18 mouse cellular contexts compared by ENCODE assay signal in genomic region chr4:153714995-153715645, GRCm38 (mm10).
DNase-seq lines count a peak whose midpoint lies in the region; ATAC-seq and TF ChIP-seq lines count a peak whose summit lies in the region.
"Had no signal": no experiment of that assay in that cellular context is flagged by ENCODE, and none has a peak within 500 bp of the region (broad histone marks: within the 10 kb centered on the region; RNA-seq: fewer than 3 reads in every experiment).

No protein-coding gene starts in this region.

- no peak overlapping the region for H3K27ac ChIP-seq in left cerebral cortex, adult 2 months
- no peak overlapping the region for H3K27ac ChIP-seq in embryonic facial prominence, embryonic 12.5 days
- H3K27ac ChIP-seq in midbrain, embryonic 13.5 days, result no peak overlapping the region
- H3K27ac ChIP-seq: limb, embryonic 13.5 days had no signal

- WGBS in embryonic facial prominence, embryonic 12.5 days, result 52% methylated on average over 6 of the region's 6 CpGs
- WGBS in midbrain, embryonic 13.5 days, result 54% methylated on average over 6 of the region's 6 CpGs

- no peak for TF ChIP-seq CTCF in left cerebral cortex, adult 2 months (IDR thresholded peaks at IDR 0.05)

- no peak overlapping the region for H3K4me3 ChIP-seq in left cerebral cortex, adult 2 months
- no peak overlapping the region for H3K4me3 ChIP-seq in embryonic facial prominence, embryonic 12.5 days
- H3K4me3 ChIP-seq in midbrain, embryonic 13.5 days (replicated peaks), result no peak overlapping the region
- H3K4me3 ChIP-seq: hindbrain, embryonic 10.5 days; limb, embryonic 13.5 days had no signal

- no peak overlapping the region for H3K4me2 ChIP-seq in embryonic facial prominence, embryonic 12.5 days (replicated peaks)
- H3K4me2 ChIP-seq in midbrain, embryonic 13.5 days (replicated peaks), result no peak overlapping the region
- H3K4me2 ChIP-seq: limb, embryonic 13.5 days had no signal

- 0 out of 2 replicates have a peak, but pooled peaks have one; percentile 62 for ATAC-seq in embryonic facial prominence, embryonic 12.5 days (ENCODE audit: insufficient number of reproducible peaks, insufficient read depth, low FRiP score, low TSS enrichment)
- ATAC-seq in midbrain, embryonic 13.5 days, result peak; percentile 66
- ATAC-seq: forebrain, postnatal 0 days had no signal

- 0 out of 2 replicates have a peak, but pooled peaks cover 7% of the 10 kb centered on the region for H3K4me1 ChIP-seq in embryonic facial prominence, embryonic 12.5 days
- peaks cover 47% of the 10 kb centered on the region for H3K4me1 ChIP-seq in midbrain, embryonic 13.5 days (replicated peaks)
- H3K4me1 ChIP-seq: limb, embryonic 13.5 days had no signal

- H3K9me3 ChIP-seq in embryonic facial prominence, embryonic 12.5 days, result no peaks in the 10 kb centered on the region
- no peaks in the 10 kb centered on the region for H3K9me3 ChIP-seq in midbrain, embryonic 13.5 days
- H3K9me3 ChIP-seq: hindbrain, embryonic 10.5 days; limb, embryonic 13.5 days had no signal

- no peak overlapping the region for H3K9ac ChIP-seq in embryonic facial prominence, embryonic 12.5 days
- no peak overlapping the region for H3K9ac ChIP-seq in midbrain, embryonic 13.5 days (replicated peaks)
- H3K9ac ChIP-seq: forebrain, postnatal 0 days; limb, embryonic 13.5 days had no signal

- peak; percentile 15 for DNase-seq in gastrocnemius, postnatal 10 days
- no peak for DNase-seq in gastrocnemius, postnatal 36 days
- peak; percentile 24 for DNase-seq in left cerebral cortex, postnatal 4 days
- no peak for DNase-seq in left cerebral cortex, adult 2 months (ENCODE audit: extremely low spot score in 1 of 2, low spot score in 2 of 2)
- no peak for DNase-seq in spleen, postnatal 4 days (ENCODE audit: low spot score in 2 of 2)
- no peak for DNase-seq in adipocyte (ENCODE audit: low spot score)
- DNase-seq: adrenal gland, postnatal 10 days; B cell, adult 2 months; cerebellum, postnatal 25 days; forebrain, postnatal 0 days; gastrocnemius, postnatal 14 days; kidney, adult 2 months; layer of hippocampus, postnatal 36 days; lung, adult 2 months had no signal

- no peaks in the 10 kb centered on the region for H3K36me3 ChIP-seq in embryonic facial prominence, embryonic 12.5 days
- no peaks in the 10 kb centered on the region for H3K36me3 ChIP-seq in midbrain, embryonic 13.5 days
- H3K36me3 ChIP-seq: hindbrain, embryonic 10.5 days; limb, embryonic 13.5 days had no signal

- intact Hi-C loops in gastrocnemius, postnatal 36 days (cut with DNase I), result no loop called here
- intact Hi-C loops in left cerebral cortex, postnatal 4 days (cut with DNase I), result no loop called here
- intact Hi-C loops in left cerebral cortex, adult 2 months (cut with DNase I), result no loop called here

- no peaks in the 10 kb centered on the region for H3K27me3 ChIP-seq in embryonic facial prominence, embryonic 12.5 days
- H3K27me3 ChIP-seq in midbrain, embryonic 13.5 days, result peaks cover 10% of the 10 kb centered on the region; the same call in 1 of the 2 replicates
- H3K27me3 ChIP-seq: limb, embryonic 13.5 days had no signal

Comparison
In these comparisons a context has a peak if more than half of its experiments do, and no peak if none do; other contexts are left out.
1. DNase-seq: peak in gastrocnemius, postnatal 10 days (single experiment) and left cerebral cortex, postnatal 4 days (single experiment); none in gastrocnemius, postnatal 36 days (0 of 2), left cerebral cortex, adult 2 months (0 of 2), spleen, postnatal 4 days (0 of 2) and adipocyte (single experiment).